Mouse (Mus musculus) lung, postnatal 0 days (tissue): ENCODE results near the gene Hint1. TPM values are rescaled to one million over a fixed set of nuclear protein-coding genes. Genes with fewer than 3 reads are reported as not detected.
"Not testable (repeated sequence)": the region's sequence is repeated elsewhere in the genome, so short reads cannot be mapped to it uniquely, and the experiment has no call there.

Experiments used
- ATAC-seq: fragments of 200-750 bp; cut with Nextera tagmentation; 2 replicates; pipeline ENCODE4 v1.8.0; 2017; ENCODE audit warnings: moderate library complexity
- DNase-seq: peaks from one replicate; pipeline ENCODE4 v3.0.0-alpha.2; 2016; ENCODE audit warnings: low spot score
- H3K27ac ChIP-seq: fragments of 300-500 bp; sonication (generic); 2 replicates; pipeline ENCODE4 v1.5.1; 2014; ENCODE audit warnings: antibody characterized with exemption, mild to moderate bottlenecking, low read length, mixed read lengths
- H3K27me3 ChIP-seq: fragments of 300-500 bp; sonication (generic); replicated peaks from 2 replicates; pipeline ENCODE4 v1.6.1; 2014; ENCODE audit warnings: low read length, mixed read lengths; ENCODE audit not compliant: insufficient read depth
- H3K36me3 ChIP-seq: fragments of 300-500 bp; sonication (generic); 2 replicates; pipeline ENCODE4 v1.6.1; 2014; ENCODE audit warnings: low read length, mixed read lengths; ENCODE audit not compliant: insufficient read depth
- H3K4me1 ChIP-seq: fragments of 300-500 bp; sonication (generic); 2 replicates; pipeline ENCODE4 v1.6.1; 2014; ENCODE audit warnings: antibody characterized with exemption, low read depth, low read length, mixed read lengths; ENCODE audit not compliant: insufficient read depth
- H3K4me2 ChIP-seq: fragments of 300-500 bp; sonication (generic); replicated peaks from 2 replicates; pipeline ENCODE4 v1.6.1; 2014; ENCODE audit warnings: low read depth, mild to moderate bottlenecking, low read length, moderate library complexity, mixed read lengths
- H3K4me3 ChIP-seq: fragments of 300-500 bp; sonication (generic); 2 replicates; pipeline ENCODE4 v1.5.1; 2014; ENCODE audit warnings: low read depth, low read length
- H3K9ac ChIP-seq: fragments of 300-500 bp; sonication (generic); replicated peaks from 2 replicates; pipeline ENCODE4 v1.6.1; 2014; ENCODE audit warnings: low read depth, mild to moderate bottlenecking
- H3K9me3 ChIP-seq: fragments of 300-500 bp; sonication (generic); 2 replicates; pipeline ENCODE4 v1.6.1; 2016; ENCODE audit warnings: low read length, mixed read lengths
- CTCF ChIP-seq: IDR thresholded peaks from 2 replicates; pipeline ENCODE4 v1.5.1; 2016; ENCODE audit warnings: antibody characterized with exemption, mild to moderate bottlenecking
- EP300 ChIP-seq: IDR thresholded peaks from 2 replicates; pipeline ENCODE4 v1.6.1; 2016; ENCODE audit warnings: antibody characterized with exemption, mild to moderate bottlenecking, control low read depth
- WGBS: fragments of 180-500 bp; shearing (Covaris S2); extraction: QIAGEN DNeasy Blood & Tissue Kit; methylation state at CpG from one replicate; pipeline ENCODE4 v1.1.7; 2014; 5-methylcytosine and 5-hydroxymethylcytosine counted together
- polyA plus RNA-seq: library from polyadenylated mRNA; unstranded; fragments of >200 nt; fragmentation: Nextera tagmentation; extraction: Ambion mirVana; gene quantifications from 2 replicates; pipeline ENCODE4 v1.2.1, GENCODE M21; 2015

Hint1 gene
- polyA plus RNA-seq, 1 experiment from 2014 or later, result 528 TPM

GRCm38 (mm10) chr11:54885406-54885805 lies 19.2 kb downstream of the Hint1 start:
- Histone ChIP-seq H3K36me3 (no peaks in the 10 kb centered on the region), H3K4me2 (no peak overlapping the region), H3K9ac (no peak overlapping the region; the same call in 1 of the 2 replicates), H3K9me3 (no peaks in the 10 kb centered on the region), H3K27ac (peak overlapping the region; percentile 88), H3K4me3 (no peak overlapping the region), H3K4me1 (peaks cover 12% of the 10 kb centered on the region; the same call in 1 of the 2 replicates), H3K27me3 (no peaks in the 10 kb centered on the region)
- ATAC-seq (peak; percentile 16; the same call in 1 of the 2 replicates), DNase-seq (no peak)
- no peak for TF ChIP-seq CTCF
- no peak for TF ChIP-seq EP300
- WGBS, result 74% methylated on average over 2 of the region's 2 CpGs

- H3K27me3 ChIP-seq, result no peaks in the 10 kb centered on the region
- TF ChIP-seq EP300 (peak; percentile 36; the same call in 1 of the 2 replicates), CTCF (no peak)
- peak; percentile 16 for ATAC-seq
- WGBS, result 44% methylated on average over 6 of the region's 6 CpGs
- no peak overlapping the region for H3K27ac ChIP-seq
- peaks cover 8% of the 10 kb centered on the region; the same call in 1 of the 2 replicates for H3K4me1 ChIP-seq
- H3K36me3 ChIP-seq, result no peaks in the 10 kb centered on the region
- H3K9me3 ChIP-seq, result no peaks in the 10 kb centered on the region
- H3K9ac ChIP-seq, result no peak overlapping the region
- no peak overlapping the region for H3K4me2 ChIP-seq
- no peak overlapping the region for H3K4me3 ChIP-seq
- DNase-seq, result peak; percentile 59
Observed at GRCm38 (mm10) chr11:54887927-54888326, 21.7 kb downstream of the Hint1 start.

GRCm38 (mm10) chr11:54891341-54891740 lies 25.2 kb downstream of the Hint1 start:
- no peak for DNase-seq
- Histone ChIP-seq H3K36me3 (no peaks in the 10 kb centered on the region), H3K27me3 (no peaks in the 10 kb centered on the region), H3K27ac (no peak overlapping the region), H3K9me3 (no peaks in the 10 kb centered on the region), H3K9ac (no peak overlapping the region), H3K4me1 (no peaks in the 10 kb centered on the region), H3K4me3 (no peak overlapping the region), H3K4me2 (no peak overlapping the region)
- TF ChIP-seq EP300, result no peak
- TF ChIP-seq CTCF, result no peak
- WGBS, result 83% methylated on average over 5 of the region's 5 CpGs
- no peak for ATAC-seq

GRCm38 (mm10) chr11:54892091-54892490 lies 25.9 kb downstream of the Hint1 start:
- H3K4me3 ChIP-seq, result no peak overlapping the region
- H3K36me3 ChIP-seq, result no peaks in the 10 kb centered on the region
- H3K27ac ChIP-seq, result no peak overlapping the region
- no peak for TF ChIP-seq CTCF
- TF ChIP-seq EP300, result no peak
- H3K9me3 ChIP-seq, result no peaks in the 10 kb centered on the region
- no peak for ATAC-seq
- no peaks in the 10 kb centered on the region for H3K4me1 ChIP-seq
- WGBS, result 42% methylated on average over 7 of the region's 7 CpGs
- no peak overlapping the region for H3K9ac ChIP-seq
- no peaks in the 10 kb centered on the region for H3K27me3 ChIP-seq
- no peak for DNase-seq
- no peak overlapping the region for H3K4me2 ChIP-seq

- TF ChIP-seq EP300 (no peak), CTCF (no peak)
- H3K27me3 ChIP-seq, result no peaks in the 10 kb centered on the region
- H3K27ac ChIP-seq, result no peak overlapping the region
Observed at GRCm38 (mm10) chr11:54894589-54894988, 28.4 kb downstream of the Hint1 start.

GRCm38 (mm10) chr11:54896646-54897045 lies 30.5 kb downstream of the Hint1 start:
- DNase-seq, ATAC-seq: not testable (repeated sequence)

More at GRCm38 (mm10) chr11:54894589-54894988, 28.4 kb downstream of the Hint1 start:
- Histone ChIP-seq H3K9ac (no peak overlapping the region), H3K36me3 (no peaks in the 10 kb centered on the region), H3K9me3 (no peaks in the 10 kb centered on the region), H3K4me3 (no peak overlapping the region), H3K4me2 (no peak overlapping the region), H3K4me1 (no peaks in the 10 kb centered on the region)
- no peak for ATAC-seq
- WGBS, result 64% methylated on average over 9 of the region's 9 CpGs
- no peak for DNase-seq

GRCm38 (mm10) chr11:54897470-54897869 lies 31.3 kb downstream of the Hint1 start:
- H3K27ac ChIP-seq, result no peak overlapping the region
- no peaks in the 10 kb centered on the region for H3K9me3 ChIP-seq
- H3K36me3 ChIP-seq, result no peaks in the 10 kb centered on the region
- ATAC-seq (peak; percentile 58), DNase-seq (peak; percentile 29)
- 51% methylated on average over 5 of the region's 5 CpGs for WGBS
- TF ChIP-seq CTCF (no peak), EP300 (no peak)
- no peak overlapping the region for H3K4me2 ChIP-seq
- no peaks in the 10 kb centered on the region for H3K4me1 ChIP-seq
- H3K9ac ChIP-seq, result no peak overlapping the region
- H3K27me3 ChIP-seq, result no peaks in the 10 kb centered on the region
- no peak overlapping the region for H3K4me3 ChIP-seq

More at GRCm38 (mm10) chr11:54896646-54897045, 30.5 kb downstream of the Hint1 start:
- not testable (repeated sequence) for H3K36me3 ChIP-seq, H3K9ac ChIP-seq, H3K4me3 ChIP-seq, H3K4me2 ChIP-seq, H3K27me3 ChIP-seq, H3K9me3 ChIP-seq, H3K27ac ChIP-seq, H3K4me1 ChIP-seq
- WGBS, result 73% methylated on average over 3 of the region's 3 CpGs
